Mouse (Mus musculus) kidney, postnatal 36 days (tissue): Measurements from ENCODE around the gene Sft2d2.
A peak's percentile ranks its signal among the peaks of the same experiment; 100 is the strongest.

Experiments used
- DNase-seq, 2 experiments: peaks; one replicate each; pipeline ENCODE4 v3.0.0; 2021 to 2022; ENCODE audit warnings: mixed read lengths in 2 of 2

Gene Sft2d2

GRCm38 (mm10) chr1:165190068-165190467 is 4.2 kb downstream of the Sft2d2 start:
- no peak for DNase-seq

GRCm38 (mm10) chr1:165188806-165189580 is 5.2 kb downstream of the Sft2d2 start:
- DNase-seq: peak in 1 of 2 experiments; percentile 30

GRCm38 (mm10) chr1:165187357-165187756 is 6.9 kb downstream of the Sft2d2 start:
- no peak for DNase-seq

GRCm38 (mm10) chr1:165186491-165186890 is 7.7 kb downstream of the Sft2d2 start:
- no peak for DNase-seq

GRCm38 (mm10) chr1:165185116-165185515 is 9.1 kb downstream of the Sft2d2 start:
- DNase-seq: peak; percentile 22 to 56

GRCm38 (mm10) chr1:165184178-165184577 is 10.1 kb downstream of the Sft2d2 start:
- DNase-seq: no peak

GRCm38 (mm10) chr1:165183400-165183799 is 10.8 kb downstream of the Sft2d2 start:
- no peak for DNase-seq

GRCm38 (mm10) chr1:165179321-165179720 is 14.9 kb downstream of the Sft2d2 start:
- DNase-seq: no peak

- no peak for DNase-seq
Observed at GRCm38 (mm10) chr1:165178075-165178474, 16.2 kb downstream of the Sft2d2 start.

GRCm38 (mm10) chr1:165174059-165174616 is 20.1 kb downstream of the Sft2d2 start:
- no peak for DNase-seq

GRCm38 (mm10) chr1:165171277-165171676 is 23.0 kb downstream of the Sft2d2 start:
- no peak for DNase-seq

- no peak for DNase-seq
Observed at GRCm38 (mm10) chr1:165170157-165170556, 24.1 kb downstream of the Sft2d2 start.

GRCm38 (mm10) chr1:165169462-165169861 is 24.8 kb downstream of the Sft2d2 start:
- no peak for DNase-seq

GRCm38 (mm10) chr1:165164920-165165319 is 29.3 kb downstream of the Sft2d2 start:
- no peak for DNase-seq

GRCm38 (mm10) chr1:165160723-165161405 is 33.4 kb downstream of the Sft2d2 start, which contains the start of gene Tbx19:
Gene Tbx19 (minus strand): TSS chr1:165160773.
- no peak for DNase-seq

- DNase-seq: no peak
Observed at GRCm38 (mm10) chr1:165158841-165159240, 35.4 kb downstream of the Sft2d2 start.

- DNase-seq: no peak
Observed at GRCm38 (mm10) chr1:165154162-165154561, 40.1 kb downstream of the Sft2d2 start.

GRCm38 (mm10) chr1:165151216-165151615 is 43.0 kb downstream of the Sft2d2 start:
- no peak for DNase-seq

- no peak for DNase-seq
Observed at GRCm38 (mm10) chr1:165142343-165142916, 51.8 kb downstream of the Sft2d2 start.

GRCm38 (mm10) chr1:165140227-165140626 is 54.0 kb downstream of the Sft2d2 start:
- DNase-seq: no peak

- DNase-seq: no peak
Observed at GRCm38 (mm10) chr1:165133858-165134257, 60.4 kb downstream of the Sft2d2 start.

- no peak for DNase-seq
Observed at GRCm38 (mm10) chr1:165133279-165133678, 61.0 kb downstream of the Sft2d2 start.

GRCm38 (mm10) chr1:165132187-165132877 is 61.9 kb downstream of the Sft2d2 start:
- peak; percentile 71 to 89 for DNase-seq
